Comparison of ENCODE assay signal across 8 mouse cellular contexts in genomic region chr7:58770254-58770653, GRCm38 (mm10).
DNase-seq lines count a peak whose midpoint lies in the region; ATAC-seq and TF ChIP-seq lines count a peak whose summit lies in the region.

No protein-coding gene starts in this region.

- intact Hi-C loops in left cerebral cortex, adult 2 months (cut with DNase I) = no loop called here

- no peak for TF ChIP-seq EP300 in liver, embryonic 14.5 days (IDR thresholded peaks at IDR 0.05; ENCODE audit: low read depth)

- ATAC-seq in liver, embryonic 14.5 days (ENCODE audit: insufficient read depth) = no peak
- ATAC-seq in neural tube, embryonic 14.5 days (ENCODE audit: low read depth) = peak; percentile 78; the same call in 1 of the 2 replicates
- no peak for ATAC-seq in erythroblast, adult 5-6 weeks (replicated peaks; ENCODE audit: low FRiP score, poor library complexity, severe bottlenecking)

- 47% methylated on average over 3 of the region's 3 CpGs for WGBS in liver, embryonic 14.5 days (ENCODE audit: insufficient replicate concordance)
- WGBS in neural tube, embryonic 14.5 days = 67% methylated on average over 3 of the region's 3 CpGs

- H3K4me2 ChIP-seq in liver, embryonic 14.5 days (ENCODE audit: low read depth) = no peak overlapping the region
- no peak overlapping the region for H3K4me2 ChIP-seq in neural tube, embryonic 14.5 days (ENCODE audit: low read depth, low read length)

- H3K36me3 ChIP-seq in liver, embryonic 14.5 days (replicated peaks; ENCODE audit: control insufficient read depth, insufficient read depth, low read depth) = no peaks in the 10 kb centered on the region
- H3K36me3 ChIP-seq in neural tube, embryonic 14.5 days (ENCODE audit: control insufficient read depth, insufficient read depth, low read length) = no peaks in the 10 kb centered on the region

- no peaks in the 10 kb centered on the region for H3K27me3 ChIP-seq in liver, embryonic 14.5 days (ENCODE audit: control insufficient read depth, insufficient read depth, low read length)
- H3K27me3 ChIP-seq in neural tube, embryonic 14.5 days (ENCODE audit: control insufficient read depth, insufficient read depth, low read length) = no peaks in the 10 kb centered on the region

- DNase-seq in adrenal gland, postnatal 36 days = peak; percentile 24 to 48
- DNase-seq in adrenal gland, postnatal 4 days (ENCODE audit: low spot score in 2 of 2) = no peak
- no peak for DNase-seq in left cerebral cortex, adult 2 months (ENCODE audit: extremely low spot score in 1 of 2, low spot score in 2 of 2)
- no peak for DNase-seq in left cerebral cortex, adult 9 months (ENCODE audit: low spot score in 2 of 2)
- peak; percentile 67 for DNase-seq in embryo, embryonic 10 days (ENCODE audit: low spot score)
- no peak for DNase-seq in liver, embryonic 14.5 days (ENCODE audit: low read depth in 3 of 3, low spot score in 3 of 3)

- no peak overlapping the region for H3K27ac ChIP-seq in left cerebral cortex, adult 2 months
- no peak overlapping the region for H3K27ac ChIP-seq in liver, embryonic 14.5 days
- H3K27ac ChIP-seq in neural tube, embryonic 14.5 days (ENCODE audit: low read depth, low read length) = no peak overlapping the region

- no peaks in the 10 kb centered on the region for H3K9me3 ChIP-seq in liver, embryonic 14.5 days (ENCODE audit: control insufficient read depth, low read length)
- no peaks in the 10 kb centered on the region for H3K9me3 ChIP-seq in neural tube, embryonic 14.5 days (ENCODE audit: control insufficient read depth, low read length)

- no peaks in the 10 kb centered on the region for H3K4me1 ChIP-seq in liver, embryonic 14.5 days (replicated peaks; ENCODE audit: control insufficient read depth in 2 of 2, insufficient read depth in 2 of 2, low read length in 1 of 2)
- H3K4me1 ChIP-seq in neural tube, embryonic 14.5 days (ENCODE audit: control insufficient read depth, insufficient read depth, low read length) = no peaks in the 10 kb centered on the region

- peak; percentile 66 for TF ChIP-seq CTCF in left cerebral cortex, adult 2 months (IDR thresholded peaks at IDR 0.05)
- peak; percentile 65 for TF ChIP-seq CTCF in liver, embryonic 14.5 days (IDR thresholded peaks at IDR 0.05; ENCODE audit: low read depth)

- H3K4me3 ChIP-seq in left cerebral cortex, adult 2 months = no peak overlapping the region
- H3K4me3 ChIP-seq in liver, embryonic 14.5 days (ENCODE audit: insufficient read depth in 1 of 2, low read depth in 2 of 2, low read length in 2 of 2) = no peak overlapping the region
- H3K4me3 ChIP-seq in neural tube, embryonic 14.5 days (ENCODE audit: low read depth, low read length) = no peak overlapping the region

- H3K9ac ChIP-seq in liver, embryonic 14.5 days (replicated peaks) = no peak overlapping the region
- no peak overlapping the region for H3K9ac ChIP-seq in neural tube, embryonic 14.5 days (replicated peaks; ENCODE audit: low read depth, low read length)

Comparison
In these comparisons a context has a peak if more than half of its experiments do, and no peak if none do; other contexts are left out.
1. DNase-seq: peak in adrenal gland, postnatal 36 days (2 of 2) and embryo, embryonic 10 days (single experiment); none in adrenal gland, postnatal 4 days (0 of 2), left cerebral cortex, adult 2 months (0 of 2), left cerebral cortex, adult 9 months (0 of 2) and liver, embryonic 14.5 days (0 of 3).